Mouse (Mus musculus) gastrocnemius, adult 2 months (tissue): ENCODE data around the gene Abcg1. TPM values are rescaled to one million over a fixed set of nuclear protein-coding genes. Genes with fewer than 3 reads are reported as not detected.
A peak's percentile ranks its signal among the peaks of the same experiment; 100 is the strongest.

Source experiments
- DNase-seq: peaks from one replicate; pipeline ENCODE4 v3.0.0; 2022
- H3K27ac ChIP-seq: fragments of 200-600 bp; 2 replicates; pipeline ENCODE4 v1.8.1; 2022; ENCODE audit warnings: mild to moderate bottlenecking
- H3K4me3 ChIP-seq: fragments of 200-600 bp; 2 replicates; pipeline ENCODE4 v1.8.1; 2022; ENCODE audit warnings: mild to moderate bottlenecking, moderate library complexity
- CTCF ChIP-seq: fragments of 200-600 bp; IDR thresholded peaks from 2 replicates; pipeline ENCODE4 v1.8.1; 2022; ENCODE audit warnings: antibody characterized with exemption, mild to moderate bottlenecking, moderate library complexity
- intact Hi-C: fragments of 180-260 bp; cut with DNase I; formaldehyde crosslinking; loops from one replicate; pipeline ENCODE4 v1.15.1; 2025
- total RNA-seq, 2 experiments: library from RNA; stranded (reverse); gene quantifications; 2 replicates each; pipeline ENCODE4 v1.2.3; 2021

Abcg1 gene
- total RNA-seq, 2 experiments from 2014 or later = 0.89 to 2.5 TPM

DNA sequence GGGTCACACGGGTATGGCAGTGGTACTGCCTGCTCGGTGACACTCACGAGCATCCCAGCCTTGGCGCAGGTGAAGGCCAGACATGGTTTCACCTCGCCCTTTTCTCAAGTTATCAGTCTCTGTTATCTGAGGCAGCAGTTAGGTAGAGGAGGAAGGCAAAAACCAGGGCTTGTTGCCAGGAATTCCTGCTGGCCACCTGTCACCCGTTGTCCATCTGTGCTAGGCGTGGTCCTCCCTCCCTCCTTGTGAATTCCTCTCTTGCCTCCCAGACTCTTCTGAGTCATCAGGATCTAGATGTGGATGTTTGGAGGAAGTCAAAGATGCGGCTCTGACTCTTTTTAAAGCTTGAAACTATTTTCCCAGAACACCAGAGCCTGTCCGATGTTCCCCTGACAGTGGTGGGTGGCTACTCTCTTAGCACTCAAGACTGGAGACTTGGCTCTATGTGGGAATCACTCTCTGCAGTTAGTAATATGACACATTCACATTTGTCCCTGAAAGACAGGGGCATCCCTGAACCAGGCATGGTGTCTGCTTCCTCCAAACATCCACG is 73.9 kb downstream of the Abcg1 start:
- no peak for TF ChIP-seq CTCF
- Histone ChIP-seq H3K27ac (no peak overlapping the region), H3K4me3 (no peak overlapping the region)
- intact Hi-C loops = loop anchor here (10.0 kb wide), 1 partner anchor 213 kb away; no protein-coding TSS in a partner anchor
- no peak for DNase-seq

DNA sequence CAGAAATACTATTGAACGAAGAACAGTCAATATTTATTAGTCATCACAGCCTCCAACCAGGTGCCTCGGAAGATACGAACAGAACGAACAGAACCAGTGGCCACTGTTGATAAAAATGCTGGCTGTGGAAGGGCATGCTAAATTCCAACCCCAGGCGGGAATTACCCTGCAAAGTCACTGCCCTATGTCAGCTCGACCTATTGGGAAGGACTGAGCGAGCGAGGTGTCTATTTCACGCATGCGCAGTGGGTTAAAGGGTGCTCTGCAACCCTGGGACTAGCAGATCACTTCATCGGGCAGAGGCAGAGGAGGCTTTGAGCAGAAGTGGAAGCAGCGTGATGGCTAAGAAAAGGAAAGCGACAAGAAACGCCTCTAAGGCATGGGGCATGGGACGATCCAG is 76.3 kb downstream of the Abcg1 start:
- Histone ChIP-seq H3K4me3 (no peak overlapping the region), H3K27ac (no peak overlapping the region)
- no peak for DNase-seq
- intact Hi-C loops = loop anchor here (10.0 kb wide), 1 partner anchor 211 kb away; no protein-coding TSS in a partner anchor
- TF ChIP-seq CTCF = no peak

DNA sequence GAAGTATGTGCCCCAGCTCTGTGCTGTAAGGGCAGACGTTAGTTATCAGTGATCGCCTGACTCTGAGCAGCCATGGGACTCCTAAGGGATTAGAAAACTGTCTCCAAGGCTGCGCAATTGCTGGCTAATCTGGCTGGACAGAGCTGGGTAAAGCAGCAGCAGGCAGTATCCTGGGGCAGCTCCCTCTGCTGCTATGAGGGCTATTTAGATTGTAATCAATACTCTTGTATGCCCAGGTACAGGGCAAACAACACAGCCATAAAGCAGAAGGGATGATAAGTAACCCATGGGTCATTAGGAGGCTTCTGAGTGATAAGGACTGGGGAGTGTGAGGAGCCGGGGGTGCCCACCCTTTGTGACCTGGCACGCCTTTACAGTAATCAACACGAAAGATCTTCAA is 77.4 kb downstream of the Abcg1 start:
- DNase-seq = no peak
- Histone ChIP-seq H3K4me3 (no peak overlapping the region), H3K27ac (no peak overlapping the region)
- intact Hi-C loops = loop anchor here (10.0 kb wide), 1 partner anchor 210 kb away; no protein-coding TSS in a partner anchor
- no peak for TF ChIP-seq CTCF

DNA sequence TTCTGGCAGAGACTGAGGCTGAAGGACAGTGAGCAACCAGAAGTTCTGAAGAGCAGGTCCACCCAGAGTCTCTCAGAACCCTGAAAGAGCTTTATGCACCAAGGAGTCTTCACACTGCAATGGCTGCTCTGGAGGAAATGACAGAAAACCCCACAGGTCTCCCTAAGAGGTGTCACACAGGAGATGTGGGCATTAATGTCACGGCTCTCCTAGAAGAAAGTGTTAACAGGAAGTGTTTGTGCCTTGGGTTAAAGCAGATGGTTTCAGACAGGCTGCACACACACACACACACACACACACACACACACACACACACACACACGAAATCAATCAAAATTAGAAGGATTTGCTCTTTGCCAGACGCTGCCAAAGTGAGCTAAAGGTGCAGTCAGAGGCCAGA is 78.8 kb downstream of the Abcg1 start:
- no peak for TF ChIP-seq CTCF
- intact Hi-C loops = loop anchor here (10.0 kb wide), 1 partner anchor 209 kb away; no protein-coding TSS in a partner anchor
- no peak for DNase-seq
- Histone ChIP-seq H3K4me3 (no peak overlapping the region), H3K27ac (no peak overlapping the region)

DNA sequence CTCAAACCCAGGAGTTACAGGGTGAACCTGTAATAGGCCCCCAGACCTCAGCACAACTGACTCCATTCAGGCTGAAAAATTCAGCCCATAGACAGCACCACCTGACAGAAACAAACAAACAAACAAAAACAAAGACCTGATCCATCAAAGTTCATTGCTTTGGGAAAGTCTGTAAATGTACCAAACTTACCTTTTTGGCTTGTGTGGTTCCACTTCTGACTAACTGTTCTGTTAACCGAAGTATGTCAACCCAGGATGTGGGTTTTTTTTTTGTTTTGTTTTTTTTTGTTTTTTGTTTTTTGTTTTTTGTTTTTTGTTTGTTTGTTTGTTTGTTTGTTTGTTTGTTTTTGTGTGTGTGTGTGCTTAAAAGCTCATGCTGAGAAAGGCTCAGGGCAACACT is 79.3 kb downstream of the Abcg1 start:
- intact Hi-C loops = loop anchor here (10.0 kb wide), 1 partner anchor 208 kb away; no protein-coding TSS in a partner anchor
- no peak for TF ChIP-seq CTCF
- no peak for DNase-seq
- Histone ChIP-seq H3K4me3 (no peak overlapping the region), H3K27ac (no peak overlapping the region)

DNA sequence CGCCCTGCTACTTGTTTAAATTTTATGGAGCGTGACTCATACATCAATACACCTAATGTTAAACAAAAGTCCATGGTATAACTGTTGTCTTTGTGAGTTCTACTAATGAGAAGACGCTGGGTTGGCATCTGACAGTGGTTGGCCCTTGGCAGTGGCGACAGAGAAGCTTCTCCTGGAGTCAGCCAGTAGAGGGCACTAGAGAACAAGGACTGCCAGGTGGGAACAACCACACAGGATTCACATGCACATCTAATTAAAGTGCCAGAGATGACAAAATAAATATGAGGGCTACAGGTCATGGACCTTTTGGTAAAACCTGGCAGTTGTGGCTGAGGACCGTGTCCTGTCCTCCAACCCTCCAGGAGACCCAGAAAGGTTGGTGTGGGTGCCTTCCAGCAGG is 80.9 kb downstream of the Abcg1 start:
- intact Hi-C loops = loop anchor here (1.0 to 10.0 kb wide), 2 partner anchors 49 to 206 kb away; no protein-coding TSS in a partner anchor
- no peak overlapping the region for H3K4me3 ChIP-seq
- peak; percentile 56 for DNase-seq
- H3K27ac ChIP-seq = no peak overlapping the region
- peak; percentile 87 for TF ChIP-seq CTCF

DNA sequence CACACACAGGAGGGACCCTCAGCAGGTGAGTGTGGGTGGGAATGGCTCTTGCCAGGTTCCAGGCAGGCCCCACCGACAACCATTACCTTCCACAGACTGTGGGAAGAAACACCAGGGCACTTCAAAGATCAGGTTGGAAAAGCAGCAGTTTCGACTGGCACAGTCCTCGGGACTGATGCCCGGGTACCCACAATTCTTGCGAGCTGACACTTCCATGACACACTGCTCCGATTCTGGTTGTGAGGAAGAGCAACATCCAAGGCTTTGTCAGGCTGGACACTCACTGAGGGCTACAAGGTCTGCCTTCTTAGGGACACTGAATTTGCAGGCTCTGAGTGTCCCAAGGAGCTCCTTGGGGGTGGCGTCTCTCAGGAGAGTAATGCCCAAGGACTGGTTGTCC is 84.6 kb downstream of the Abcg1 start:
- no peak overlapping the region for H3K27ac ChIP-seq
- H3K4me3 ChIP-seq = no peak overlapping the region
- no peak for DNase-seq
- TF ChIP-seq CTCF = no peak
- intact Hi-C loops = no loop called here

DNA sequence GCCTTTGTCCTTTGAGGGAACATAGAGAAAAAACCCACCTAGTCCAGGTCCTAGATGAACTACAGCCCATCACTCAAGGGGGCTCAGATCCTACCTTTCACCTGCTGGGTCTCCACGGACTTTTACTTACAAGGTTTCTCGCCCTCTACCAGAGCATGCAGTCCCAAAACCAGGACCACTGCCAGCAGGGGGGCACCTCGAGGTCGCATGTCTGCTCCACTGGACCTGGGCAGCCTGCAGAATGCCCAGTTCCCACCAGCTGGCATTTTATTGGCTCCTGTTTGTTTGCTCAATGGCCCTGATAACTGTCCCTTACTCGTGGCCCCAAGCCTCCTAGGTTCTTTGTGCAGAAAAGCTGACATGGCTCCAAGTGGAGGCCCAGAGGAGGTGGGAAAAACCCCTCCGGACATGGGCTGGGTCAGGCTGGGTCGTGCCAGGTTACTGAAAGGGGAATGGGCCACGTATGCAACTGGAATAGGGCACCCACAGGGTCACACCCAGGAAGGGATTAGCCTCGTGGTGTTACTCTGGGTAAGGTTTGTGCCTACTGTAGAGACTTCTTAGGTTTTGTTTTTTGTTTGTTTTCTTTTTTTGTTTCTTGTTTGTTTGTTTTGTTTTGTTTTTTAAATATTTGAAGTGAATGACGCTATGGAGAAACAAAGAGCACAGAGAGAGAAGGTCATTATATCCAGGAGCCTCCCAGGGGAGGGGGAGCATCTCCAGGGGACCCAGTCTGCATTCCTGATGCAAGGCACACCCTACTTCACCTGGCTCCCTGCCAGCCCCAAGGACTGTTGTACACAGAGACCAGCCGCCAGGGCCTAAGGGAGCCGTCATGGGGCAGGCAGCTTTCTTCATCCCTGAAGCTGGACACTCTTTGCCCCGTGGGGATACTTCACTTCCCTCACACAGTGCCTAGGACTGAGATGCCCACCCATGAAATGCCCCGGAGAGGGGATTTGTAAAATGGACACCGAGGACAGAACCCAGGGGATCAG is 86.9 kb downstream of the Abcg1 start, which contains the start of gene Tff2:
TSS of gene Tff2 (minus strand) at position 243 of the 998 bp plus-strand sequence.
- DNase-seq = no peak
- no peak for TF ChIP-seq CTCF
- Histone ChIP-seq H3K4me3 (no peak within 1 kb of the TSS), H3K27ac (no peak within 1 kb of the TSS)
- intact Hi-C loops = no loop called here

DNA sequence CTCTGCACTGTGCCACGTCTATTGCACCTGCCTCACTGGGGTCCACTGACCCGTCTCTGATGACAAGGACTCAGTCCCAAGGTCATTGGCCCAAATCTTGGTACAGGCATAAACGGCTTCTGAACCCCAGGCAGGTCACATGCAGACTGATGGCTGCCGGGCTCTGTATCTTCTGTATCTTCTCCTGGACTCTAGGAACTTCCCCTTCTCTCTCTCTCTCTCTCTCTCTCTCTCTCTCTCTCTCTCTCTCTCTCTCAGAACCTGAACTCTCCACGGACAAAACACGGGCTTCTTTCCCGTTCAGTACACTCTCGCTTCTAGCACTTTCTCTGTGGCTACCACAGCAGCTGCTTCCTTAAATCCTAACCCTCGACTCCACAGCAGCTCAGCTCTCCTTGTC is 88.5 kb downstream of the Abcg1 start:
- intact Hi-C loops = no loop called here
- no peak overlapping the region for H3K4me3 ChIP-seq
- no peak for TF ChIP-seq CTCF
- DNase-seq = no peak
- H3K27ac ChIP-seq = no peak overlapping the region

DNA sequence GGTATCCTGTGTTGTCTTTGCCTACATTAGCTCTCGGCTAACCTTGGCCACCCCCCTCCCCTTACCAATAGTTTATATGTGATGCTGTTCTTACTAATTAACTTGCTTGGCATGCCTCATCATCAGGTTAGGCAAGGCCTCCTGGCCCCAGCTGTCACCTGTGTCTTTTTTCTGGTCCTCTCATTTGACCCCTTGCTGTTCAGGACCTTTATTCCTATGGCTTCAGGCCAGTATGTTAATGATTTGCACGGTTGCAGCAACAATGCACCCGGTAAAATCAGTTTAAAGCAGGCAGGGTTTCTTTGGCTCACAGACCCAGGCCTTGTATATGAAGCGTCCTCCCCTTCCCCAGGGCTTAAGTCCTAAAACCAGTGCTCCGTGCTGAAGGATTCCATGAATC is 95.0 kb downstream of the Abcg1 start:
- no peak for DNase-seq
- intact Hi-C loops = no loop called here
- TF ChIP-seq CTCF = no peak

DNA sequence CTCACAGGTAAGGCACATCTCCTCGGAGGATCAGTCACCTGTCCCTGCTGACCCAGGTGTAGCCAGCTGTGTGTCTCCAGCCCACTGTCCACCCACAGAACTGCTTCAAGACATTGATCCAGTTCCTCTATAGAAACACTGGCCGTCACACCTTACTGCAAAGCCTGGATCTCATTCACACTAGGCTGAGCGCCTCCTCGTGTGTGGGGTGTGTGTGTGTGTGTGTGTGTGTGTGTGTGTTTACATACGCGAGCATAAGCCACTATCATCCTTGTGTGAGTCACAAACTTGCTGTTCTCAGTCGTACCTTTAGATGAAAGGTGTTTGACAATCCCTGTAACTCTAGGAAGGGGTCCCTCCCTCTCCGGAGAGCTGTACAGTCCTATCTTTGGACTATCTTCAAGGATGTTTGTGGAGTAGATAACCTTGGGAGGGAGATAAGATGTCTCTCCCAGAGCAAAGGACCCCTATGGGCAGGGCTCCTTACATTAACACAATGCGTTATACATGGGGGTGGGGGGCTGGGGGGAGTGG is 95.6 kb downstream of the Abcg1 start:
- Histone ChIP-seq H3K4me3 (no peak overlapping the region), H3K27ac (no peak overlapping the region)
- no peak for TF ChIP-seq CTCF
- intact Hi-C loops = no loop called here
- no peak for DNase-seq

More for the DNA sequence above, 95.0 kb downstream of the Abcg1 start:
- H3K4me3 ChIP-seq = no peak overlapping the region
- H3K27ac ChIP-seq = no peak overlapping the region

DNA sequence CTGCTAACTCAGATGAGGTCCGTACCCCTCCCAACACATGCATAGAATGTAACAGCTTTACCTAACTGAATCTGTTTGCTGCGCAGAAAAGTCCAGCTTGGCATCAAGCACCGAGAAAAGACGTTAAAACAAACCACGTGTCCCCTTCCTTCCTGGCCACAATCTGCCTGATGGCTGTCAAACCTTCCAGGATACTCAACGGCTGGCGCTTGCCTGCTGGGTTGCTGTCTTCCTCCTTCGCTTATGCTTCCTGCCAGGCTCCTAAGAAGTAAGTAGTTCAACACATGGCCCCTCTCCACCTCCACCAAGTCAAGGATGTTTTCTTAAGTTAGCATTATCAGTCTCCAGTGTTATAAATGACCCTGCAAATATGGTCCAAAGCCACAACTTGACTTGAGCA is 96.3 kb downstream of the Abcg1 start:
- no peak for TF ChIP-seq CTCF
- intact Hi-C loops = no loop called here

DNA sequence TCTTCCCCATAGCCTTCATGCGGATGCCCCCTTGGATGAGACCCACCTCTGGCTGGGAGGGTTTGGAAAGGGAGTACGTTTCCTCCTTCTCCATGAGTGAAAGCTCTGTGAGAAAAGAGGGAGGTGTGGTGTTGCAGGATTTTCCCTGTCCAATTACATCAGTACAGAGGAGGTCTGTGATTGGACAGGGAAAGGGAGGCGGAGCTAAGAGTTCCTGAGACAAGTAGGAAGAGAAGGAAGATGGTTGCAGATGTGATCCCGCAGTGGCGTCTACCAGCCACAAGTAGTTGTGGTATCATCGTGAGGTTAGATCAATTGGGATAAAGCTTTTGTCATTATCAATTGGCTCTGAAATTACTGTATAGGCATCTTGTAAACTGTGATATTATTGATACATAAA is 100.4 kb downstream of the Abcg1 start:
- no peak for DNase-seq
- Histone ChIP-seq H3K27ac (no peak overlapping the region), H3K4me3 (no peak overlapping the region)
- intact Hi-C loops = no loop called here
- no peak for TF ChIP-seq CTCF

More for the DNA sequence above, 96.3 kb downstream of the Abcg1 start:
- H3K4me3 ChIP-seq = no peak overlapping the region
- no peak for DNase-seq
- H3K27ac ChIP-seq = no peak overlapping the region
